Mouse (Mus musculus) lung, postnatal 36 days (tissue): ENCODE data around the gene Mex3d.

Experiments
- DNase-seq: peaks from one replicate; pipeline ENCODE4 v3.0.0; 2022; ENCODE audit warnings: mixed read lengths

Gene Mex3d

DNA sequence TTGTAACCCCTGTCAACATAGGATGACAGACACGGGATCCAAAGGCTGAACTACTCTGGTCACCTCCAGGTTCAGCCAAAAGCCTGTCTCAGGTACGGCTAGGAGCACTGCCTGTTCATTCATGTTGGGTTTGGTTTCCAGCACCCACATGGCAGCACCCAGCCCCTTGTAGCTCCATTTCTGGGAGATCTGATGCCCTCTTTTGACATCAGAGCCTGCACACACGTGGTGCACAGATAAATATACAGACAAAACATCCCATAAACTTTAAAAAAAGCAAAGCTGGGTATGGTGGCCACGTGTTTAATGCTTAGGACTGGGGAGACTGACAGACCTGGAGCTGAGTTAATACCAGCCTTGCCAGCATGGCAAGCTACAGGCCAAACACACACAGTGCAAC, 20.5 kb upstream of the Mex3d start:
- DNase-seq, result no peak

DNA sequence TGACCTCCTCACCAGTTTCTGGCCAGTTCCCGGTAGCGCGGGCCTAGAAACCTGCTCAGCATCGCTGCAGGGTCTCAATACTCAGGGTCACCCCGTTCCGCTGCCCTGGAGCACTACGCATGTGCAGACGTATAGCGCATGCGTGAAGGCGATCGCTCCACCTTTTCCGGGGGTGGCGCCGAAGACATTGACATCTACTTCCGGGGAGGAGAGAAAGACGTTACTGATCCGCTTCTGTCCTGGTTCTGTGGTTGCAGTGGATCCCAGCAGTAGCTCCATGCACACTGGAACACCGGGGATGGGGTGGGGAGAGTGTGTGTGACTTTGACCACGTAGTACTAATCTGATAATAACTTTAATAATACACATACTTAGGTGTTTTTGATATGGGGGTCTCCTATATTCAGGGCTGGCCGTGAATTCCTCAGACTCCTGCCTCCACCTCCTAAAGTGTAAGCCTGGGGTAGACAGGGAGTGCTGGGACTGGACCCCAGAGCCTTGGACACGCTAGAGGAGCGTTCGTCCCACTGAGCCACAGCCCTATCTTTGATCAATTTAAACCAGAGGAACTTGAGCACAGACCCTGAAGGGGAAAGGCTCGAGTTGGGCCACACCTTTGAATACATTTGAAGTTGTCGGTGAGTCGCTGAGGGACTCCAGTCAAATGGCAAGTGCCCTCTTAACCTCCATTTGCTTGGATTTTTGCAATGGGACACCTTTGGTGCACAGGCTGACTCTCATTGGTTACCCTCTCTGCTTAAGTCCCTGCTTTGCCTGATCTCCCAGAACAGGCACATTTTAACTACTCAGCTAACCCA, 19.4 kb upstream of the Mex3d start, which contains the start of gene Uqcr11:
Uqcr11 (minus strand) TSS at position 147 of the 818 bp plus-strand sequence.
- DNase-seq, result peak; percentile 96

DNA sequence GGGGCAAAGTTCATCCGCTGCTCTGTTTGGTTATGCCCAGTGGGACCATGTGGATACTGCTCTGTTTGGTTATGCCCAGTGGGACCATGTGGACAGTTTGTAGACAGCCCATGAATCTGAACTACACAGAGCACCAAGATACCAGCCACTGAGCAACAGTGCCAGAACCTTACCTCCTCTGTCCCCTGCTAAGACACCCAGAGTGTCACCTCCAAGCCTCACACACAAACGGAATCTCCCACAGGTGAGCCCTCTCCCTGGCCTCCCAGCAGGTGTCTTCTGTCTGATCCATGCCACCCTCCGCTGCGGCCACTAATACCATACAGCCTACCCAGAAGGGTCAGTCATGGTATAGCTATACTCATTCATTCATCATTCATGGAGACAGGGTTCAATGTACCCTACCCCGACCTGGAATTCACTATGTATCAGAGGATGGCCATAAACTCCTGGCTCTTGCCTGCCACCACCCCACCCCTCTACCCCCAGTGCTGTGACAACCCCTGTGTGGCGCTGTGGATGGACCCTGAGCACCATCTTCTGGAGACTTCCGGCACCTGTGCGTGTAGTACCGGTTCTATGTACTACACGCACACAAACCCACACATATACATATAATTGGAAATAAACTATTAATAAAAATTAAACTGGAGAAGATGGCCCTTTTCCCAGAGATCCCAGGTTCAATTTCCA, 18.2 kb upstream of the Mex3d start:
- DNase-seq, result no peak

DNA sequence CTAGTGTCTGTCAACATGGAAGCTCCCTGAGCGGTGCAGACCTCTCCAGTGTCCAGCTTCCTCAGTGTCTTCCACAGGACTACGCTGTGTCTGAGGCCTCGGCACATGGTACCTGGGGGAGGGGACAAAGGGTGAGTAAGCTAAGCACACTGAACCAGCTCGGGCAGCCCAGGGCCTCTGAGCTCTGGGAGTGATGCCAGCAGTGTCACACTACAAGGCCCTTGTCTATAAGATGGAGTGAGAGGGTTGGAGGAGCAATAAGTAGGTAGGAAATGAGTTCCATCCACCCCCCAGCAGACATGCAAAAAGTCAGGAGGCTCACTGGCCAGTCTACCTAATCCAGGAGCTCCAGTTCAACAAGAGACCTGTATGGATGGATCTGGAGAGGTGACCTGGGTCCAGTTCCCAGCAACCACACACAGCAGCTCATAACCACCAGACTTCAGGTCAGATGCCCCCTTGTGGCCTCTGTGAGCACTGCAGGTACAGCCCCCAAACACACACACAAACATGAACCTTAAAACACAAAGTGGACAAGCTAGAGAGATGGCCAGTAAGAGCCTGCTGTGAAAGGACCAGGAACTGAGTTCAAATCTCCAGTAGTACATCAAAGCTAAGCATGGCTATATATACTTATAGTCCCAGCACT, 15.7 kb upstream of the Mex3d start:
- DNase-seq, result peak; percentile 67

DNA sequence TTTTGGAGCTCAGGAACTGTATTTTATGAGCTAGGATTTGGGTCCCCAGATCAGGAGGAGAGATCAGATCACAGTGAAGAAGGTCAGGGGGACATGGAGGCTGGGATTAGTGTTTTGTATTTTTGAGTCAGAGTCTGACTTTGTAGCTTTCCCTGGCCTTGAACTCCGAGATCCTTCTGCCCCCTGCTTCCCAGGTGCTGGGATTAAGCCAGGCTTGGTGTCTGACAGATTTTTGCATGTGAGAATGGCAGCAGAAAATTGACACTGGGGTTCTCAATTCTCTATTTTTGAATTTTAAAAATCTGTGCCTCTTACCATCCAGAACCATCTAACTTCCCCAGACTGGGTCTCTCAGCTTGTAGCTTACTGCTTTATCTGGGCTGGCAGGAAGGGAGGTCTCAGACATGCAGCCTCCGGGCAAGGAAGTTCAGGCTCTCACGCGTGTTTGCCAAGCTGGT, 13.3 kb upstream of the Mex3d start:
- DNase-seq, result no peak

DNA sequence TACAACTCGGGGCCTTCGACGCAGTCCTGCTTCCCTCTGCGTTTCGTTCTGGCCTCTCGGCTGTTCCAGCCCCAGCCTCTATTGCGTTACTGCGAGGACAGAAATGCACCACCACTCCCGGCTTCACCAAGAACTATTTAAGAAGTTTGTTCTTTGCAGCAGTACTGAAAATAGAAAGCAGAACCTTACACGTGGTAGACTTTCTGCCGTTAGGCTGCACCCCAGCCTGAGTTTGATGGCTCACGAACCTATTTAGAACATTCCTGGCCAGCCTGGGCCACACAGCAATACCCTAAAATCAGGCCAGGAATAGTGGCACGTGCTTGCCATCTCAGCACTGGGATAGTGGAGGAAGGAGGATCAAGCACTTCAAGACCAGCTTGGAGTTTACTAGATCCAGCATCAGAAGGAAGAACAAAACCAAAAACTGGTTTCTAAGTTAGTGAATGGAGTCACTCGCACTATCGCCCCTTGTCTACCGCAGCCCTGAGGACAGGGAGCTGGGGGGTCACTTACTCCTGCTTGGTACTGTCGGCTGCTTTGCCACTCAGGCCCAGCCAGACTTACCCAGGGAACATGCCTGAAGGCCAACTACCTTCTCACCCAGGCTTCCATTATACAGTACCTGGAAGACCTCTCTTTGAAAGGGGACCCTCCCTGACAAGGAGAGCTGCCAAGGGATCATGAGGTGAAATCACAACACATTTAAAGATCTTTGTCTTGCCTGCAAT, 12.7 kb upstream of the Mex3d start:
- no peak for DNase-seq

DNA sequence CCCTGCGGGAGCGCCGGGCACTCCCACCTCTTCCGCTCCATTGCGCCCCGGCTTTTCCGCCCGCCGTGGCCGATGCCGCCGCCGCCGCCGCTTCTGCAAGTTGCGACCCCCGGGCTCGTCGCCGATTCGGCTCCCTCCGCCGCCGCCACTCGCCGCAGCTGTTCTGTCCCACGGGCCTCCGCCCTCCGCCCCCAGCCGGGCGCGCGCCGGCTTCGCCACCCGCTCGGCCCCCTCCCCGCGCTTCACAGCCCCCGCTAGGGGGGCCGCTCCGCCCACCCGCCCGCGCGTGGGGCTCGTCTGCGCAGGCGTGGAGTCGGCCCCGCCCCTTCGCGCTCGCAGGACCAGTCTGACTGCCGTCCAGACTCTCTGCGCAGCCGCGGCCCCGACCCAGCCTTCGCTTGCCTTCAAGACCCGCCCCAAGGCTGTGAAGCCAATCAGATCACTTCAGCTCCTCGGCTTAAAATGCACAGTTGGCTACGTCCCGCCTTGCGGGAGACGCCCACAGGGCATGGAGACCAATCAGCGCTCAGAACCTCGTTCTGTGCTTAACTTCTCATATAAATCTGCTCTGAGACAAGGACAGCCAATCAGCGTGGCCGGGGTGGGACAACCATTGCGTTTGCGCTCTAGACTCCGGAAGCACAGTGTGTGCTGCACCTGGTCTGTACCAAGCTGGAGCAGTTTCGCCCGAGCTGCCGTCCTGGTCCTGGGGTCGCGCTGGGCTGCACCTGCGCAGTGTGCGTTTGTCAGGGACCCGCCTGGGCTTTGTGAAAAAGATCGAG, 11.9 kb upstream of the Mex3d start, which contains the start of gene Mbd3:
Mbd3 (minus strand) TSS at position 360 of the 782 bp plus-strand sequence.
- peak; percentile 100 for DNase-seq

DNA sequence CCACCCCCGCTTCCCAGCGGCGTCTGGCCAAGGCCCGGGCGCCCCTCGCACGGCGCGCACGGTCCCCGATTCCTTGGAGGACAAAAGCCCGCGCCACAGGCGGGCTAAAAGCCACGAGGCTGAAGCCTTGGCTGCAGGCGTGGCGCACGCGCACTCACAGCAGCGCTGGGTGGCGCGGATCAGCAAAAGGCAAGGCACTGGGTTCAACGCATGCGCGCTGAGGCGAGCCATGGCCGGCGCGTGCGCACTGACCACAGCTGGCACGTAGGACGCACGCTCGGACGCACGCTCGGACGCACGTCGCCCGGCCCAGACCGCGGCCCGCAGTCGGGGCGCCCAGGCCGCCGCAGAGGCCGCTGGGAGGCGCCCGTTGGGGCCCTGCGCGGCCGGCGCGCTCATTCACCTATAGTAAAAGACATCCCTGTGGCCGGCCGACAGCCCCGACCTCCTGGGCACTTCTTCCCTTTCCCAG, 11.3 kb upstream of the Mex3d start:
- DNase-seq, result peak; percentile 98

DNA sequence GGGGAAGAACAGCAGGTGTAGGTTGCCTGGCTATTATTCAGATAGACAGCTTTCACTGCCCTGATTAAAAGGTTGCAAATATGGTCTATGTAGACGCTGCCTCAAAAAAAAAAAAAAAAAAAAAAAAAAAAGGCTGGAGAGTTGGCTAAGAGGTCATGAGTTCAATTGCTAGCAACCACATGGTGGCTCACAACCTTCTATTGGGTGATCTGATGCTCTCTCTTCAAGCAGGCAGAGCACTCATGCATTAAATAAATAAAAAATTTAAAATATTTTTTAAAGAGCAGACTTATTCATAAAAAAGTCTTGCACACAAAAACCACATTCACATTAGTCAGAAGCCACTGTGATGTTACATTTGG, 10.7 kb upstream of the Mex3d start:
- DNase-seq, result no peak

DNA sequence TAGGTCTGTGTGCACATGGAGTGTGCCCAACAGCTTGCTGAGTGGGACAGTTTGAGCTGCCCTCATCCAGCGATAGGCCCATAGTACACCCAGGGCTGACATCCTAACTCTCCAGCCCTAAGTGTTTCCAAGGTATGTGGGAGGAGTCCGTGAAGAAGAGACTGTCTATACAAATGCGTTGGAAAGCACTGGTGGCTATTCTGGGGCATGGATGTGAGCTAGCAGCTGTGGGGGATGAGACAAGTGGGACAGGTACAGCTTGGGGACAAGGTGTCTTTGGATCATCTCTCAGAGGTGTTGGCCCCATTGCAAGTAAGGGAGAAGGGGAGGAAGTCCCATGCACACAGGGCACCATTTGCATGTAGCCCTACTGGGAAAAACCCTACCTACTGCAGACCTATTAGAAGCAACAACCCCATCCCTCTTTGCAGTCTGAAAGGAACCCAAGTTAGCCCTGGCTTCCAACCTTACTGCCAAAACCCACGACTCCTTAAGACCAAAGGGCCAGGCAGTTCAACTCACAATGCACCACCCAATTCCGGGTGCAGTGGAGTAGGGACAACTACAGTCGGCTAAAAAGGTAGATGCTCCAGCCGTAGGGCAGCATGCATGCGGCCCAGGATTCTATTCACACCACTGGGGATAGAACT, 10.2 kb upstream of the Mex3d start:
- DNase-seq, result no peak

DNA sequence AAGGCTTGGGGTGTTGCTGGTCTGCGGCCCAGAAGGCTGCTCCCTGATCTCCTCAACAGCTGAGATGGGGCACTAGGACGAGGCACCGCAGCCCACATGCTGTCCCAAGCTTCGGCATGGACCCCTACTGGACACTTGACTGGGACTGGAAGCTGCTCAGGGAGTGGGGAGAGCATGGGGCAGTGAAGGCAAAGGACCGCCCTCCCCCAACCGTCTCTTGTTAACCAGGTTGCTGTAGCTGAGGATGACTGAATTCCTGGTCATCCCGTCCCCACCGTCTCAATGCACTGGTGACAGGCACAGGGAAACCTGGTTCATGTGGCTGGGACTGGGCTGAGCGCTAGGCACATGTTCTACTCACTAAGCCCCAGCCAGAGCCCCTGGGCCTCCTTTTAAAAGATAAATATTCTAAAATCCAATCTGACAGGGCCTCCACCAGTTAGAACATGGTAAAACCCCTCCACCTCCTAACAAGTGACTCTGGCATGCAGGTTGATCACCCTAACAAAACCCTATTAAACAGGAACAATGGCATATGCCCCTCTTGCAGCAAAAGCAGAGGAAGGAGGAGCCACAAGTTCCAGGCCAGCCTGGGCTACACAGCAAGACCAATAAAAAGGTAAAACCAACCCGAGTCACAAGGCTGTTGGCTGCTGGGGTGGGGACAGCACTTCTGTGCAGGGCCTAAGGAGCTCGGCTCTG, 9.5 kb upstream of the Mex3d start:
- DNase-seq, result no peak

DNA sequence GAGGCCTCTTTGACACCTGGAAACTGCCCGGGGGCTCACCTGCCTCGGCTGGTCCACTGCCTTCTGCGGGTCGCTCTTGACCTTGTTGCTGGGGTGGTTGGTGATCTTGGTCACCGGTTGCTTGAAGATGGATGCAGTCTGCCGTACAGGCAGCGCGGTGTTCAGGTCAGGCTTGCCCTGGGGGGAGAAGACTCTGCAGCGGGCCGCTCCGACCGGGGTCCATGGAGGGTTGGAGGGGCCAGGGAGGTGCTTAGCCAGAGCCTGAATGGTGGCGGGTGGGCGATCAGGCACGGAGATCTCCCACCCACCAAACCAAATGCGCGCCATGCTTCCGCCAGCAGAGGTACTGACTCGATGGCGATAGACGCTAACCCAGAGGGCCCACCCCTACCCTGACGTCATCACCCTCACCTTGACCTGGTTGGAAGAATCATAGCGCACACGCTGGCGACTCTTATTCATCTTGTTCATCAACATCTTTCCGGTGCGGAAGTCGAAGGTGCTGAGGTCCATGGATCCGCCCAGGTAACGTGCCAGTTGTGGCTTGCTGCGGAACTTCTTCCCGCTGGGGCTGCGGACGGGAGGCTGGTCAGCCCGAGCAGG, 7.7 kb upstream of the Mex3d start:
- no peak for DNase-seq

DNA sequence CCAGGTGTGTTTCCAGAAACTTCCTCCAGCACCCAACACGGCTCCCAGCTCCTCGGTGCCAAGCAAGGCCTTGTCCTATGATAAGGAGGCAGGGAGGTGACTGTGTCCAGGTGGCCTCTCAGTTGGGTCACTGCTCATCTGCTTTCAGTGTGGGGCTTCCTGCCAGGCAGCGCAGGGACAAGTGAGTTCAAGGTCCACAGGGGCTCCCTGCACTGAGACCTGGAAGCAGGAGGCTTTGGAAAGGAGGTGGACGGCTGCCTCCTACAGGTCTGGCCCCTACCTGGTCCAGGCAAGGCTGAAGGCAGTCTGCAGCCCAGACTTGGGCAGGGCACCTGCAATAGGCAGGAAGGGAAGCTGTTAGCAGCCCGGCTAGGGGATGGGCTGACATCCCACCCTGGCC, 5.2 kb upstream of the Mex3d start:
- DNase-seq, result no peak

DNA sequence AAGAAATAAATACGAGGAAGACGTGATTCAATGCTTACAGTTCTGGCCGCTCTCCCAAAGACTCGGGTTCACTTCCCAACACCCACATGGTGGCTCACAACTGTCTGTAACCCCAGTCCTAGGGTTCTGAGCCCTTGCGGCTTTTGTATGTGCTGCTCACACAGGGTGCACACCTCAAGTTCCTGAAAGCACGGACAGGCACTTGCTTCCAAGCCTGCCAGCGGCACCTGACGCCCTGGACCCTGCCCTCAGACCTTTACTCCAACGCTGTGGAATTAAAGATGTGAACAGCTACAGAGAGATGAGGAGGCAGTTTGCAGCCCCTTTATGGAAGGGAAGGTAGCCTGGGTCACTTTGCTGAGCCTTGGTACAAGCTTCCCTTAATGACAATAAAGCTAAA, 3.2 kb upstream of the Mex3d start:
- no peak for DNase-seq

DNA sequence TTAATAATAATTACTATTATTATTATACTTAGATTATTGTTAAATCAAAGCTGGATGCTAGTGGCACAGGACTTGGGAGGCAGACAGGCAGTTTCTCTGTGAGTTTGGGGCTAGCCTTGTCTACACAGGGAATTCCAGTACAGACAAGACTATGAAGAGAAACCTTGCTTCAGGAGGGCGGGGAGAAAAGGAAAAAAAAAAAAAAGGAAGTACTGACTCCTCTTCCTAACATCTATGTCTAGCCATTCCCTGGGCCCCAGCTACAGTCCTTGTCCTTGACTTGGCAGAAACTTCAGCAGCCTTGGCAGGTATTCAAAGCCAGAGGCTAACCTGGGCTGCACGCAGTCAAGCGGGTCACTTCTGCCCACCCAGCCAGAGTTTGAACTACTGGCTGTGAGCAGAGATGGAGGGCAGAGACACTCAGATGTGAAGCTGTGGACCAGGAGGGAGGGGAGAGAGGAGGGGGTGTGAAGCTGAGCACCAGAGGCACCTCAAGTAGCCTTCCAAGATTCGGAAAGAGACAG, 1.8 kb upstream of the Mex3d start:
- DNase-seq, result no peak

DNA sequence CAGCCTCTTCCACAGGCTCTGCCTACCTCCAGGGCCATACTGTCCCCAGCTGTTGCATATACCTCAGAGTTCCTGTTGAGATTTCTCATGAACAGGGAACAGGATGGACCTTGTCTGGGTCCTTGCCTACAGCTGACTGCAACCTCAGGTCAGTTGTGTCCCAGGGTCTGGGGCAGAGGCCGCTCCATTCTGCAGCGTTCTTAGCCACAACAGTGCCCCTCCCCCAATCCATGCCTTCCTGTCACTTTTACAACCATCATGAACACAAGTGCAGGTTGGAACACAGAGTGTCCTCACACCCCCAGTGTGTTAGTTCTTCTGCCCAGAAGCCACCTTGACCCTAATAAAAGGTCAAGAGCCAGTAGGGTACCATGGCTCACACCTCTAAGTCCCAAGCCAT, 1.3 kb upstream of the Mex3d start:
- no peak for DNase-seq

DNA sequence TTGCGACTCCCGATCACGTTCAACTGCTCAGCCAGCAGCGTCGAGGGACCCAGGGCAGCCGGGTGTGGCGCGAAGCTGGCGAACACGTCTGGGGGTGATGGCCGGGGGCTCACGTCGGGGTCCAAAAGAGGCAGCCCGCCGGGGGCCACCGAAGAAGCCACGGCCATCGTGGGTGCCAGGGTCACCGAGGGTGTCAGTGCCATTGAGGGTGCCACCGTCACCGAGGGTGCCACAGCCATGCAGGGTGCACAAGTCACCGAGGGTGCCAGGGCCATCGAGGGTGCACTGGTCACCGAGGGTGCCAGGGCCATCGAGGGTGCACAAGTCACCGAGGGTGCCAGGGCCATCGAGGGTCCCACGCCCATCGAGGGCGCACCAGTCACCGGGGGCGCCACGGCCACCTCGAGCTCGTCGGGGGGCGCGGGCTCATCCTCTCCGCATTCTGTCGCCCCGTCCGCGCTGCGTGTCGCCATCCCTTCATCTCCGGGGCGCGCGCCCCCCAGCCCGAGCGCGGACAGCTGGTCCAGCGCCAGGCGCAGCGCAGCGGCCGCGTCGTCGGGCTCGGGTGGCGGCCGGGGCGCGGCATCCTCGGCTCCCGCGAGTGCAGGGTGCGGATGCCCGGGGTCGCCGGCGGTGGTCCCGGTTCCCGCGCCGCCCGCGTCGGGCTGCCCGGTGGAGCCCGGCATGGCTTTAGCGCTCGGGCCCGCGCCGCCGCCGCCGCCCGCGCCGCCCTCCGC, 556 bp downstream of the Mex3d start:
- DNase-seq, result no peak

DNA sequence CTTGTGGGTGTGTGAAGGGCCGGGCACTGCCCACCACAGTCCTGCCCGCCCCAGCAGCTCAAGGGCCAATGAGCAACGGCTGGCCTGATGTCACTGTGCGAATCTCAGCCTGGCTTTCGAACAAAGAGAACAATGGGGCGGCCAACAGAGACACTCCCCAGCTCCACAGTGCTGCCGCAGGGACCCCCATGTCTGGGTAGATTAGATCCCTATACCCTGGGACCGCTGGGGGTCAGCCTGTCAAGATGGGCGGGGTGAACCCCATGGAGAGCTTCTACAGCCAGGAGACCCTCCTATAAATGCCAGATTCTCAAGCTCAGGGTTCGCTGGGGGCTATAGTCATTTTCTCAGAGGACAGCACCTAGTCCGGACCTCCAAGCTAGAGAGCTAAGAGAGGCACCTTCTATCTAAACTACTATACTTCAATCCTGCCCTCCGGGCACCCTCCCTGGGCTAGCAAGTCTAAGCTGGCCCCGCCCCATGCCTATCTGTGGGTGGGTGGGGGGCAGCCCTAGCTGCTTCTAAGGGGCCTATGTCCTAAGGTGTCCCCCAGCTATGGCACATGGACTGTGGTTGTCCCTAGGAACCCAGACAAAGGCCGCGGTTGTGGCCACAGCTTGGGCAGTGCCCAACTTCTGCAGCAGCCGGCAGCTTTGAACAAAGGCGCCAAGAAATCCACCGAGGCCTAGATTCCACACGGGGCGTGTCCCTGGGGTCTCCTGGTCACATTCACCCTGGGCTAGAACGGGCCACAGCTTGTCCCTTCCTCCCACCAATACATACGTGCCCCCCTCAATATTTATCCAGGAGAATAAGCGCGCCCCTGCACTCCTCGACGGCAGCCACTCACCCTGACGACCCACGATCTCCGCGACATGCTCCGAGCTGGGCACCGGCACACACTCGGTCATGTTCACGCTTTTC, 1.4 kb downstream of the Mex3d start:
- peak; percentile 52 for DNase-seq
